Mouse (Mus musculus) embryonic facial prominence, embryonic 15.5 days (tissue): ENCODE data around the gene Pycard. TPM values are rescaled to one million over a fixed set of nuclear protein-coding genes. Genes with fewer than 3 reads are reported as not detected.
"Not testable (repeated sequence)": the region's sequence is repeated elsewhere in the genome, so short reads cannot be mapped to it uniquely, and the experiment has no call there.

Source experiments
- ATAC-seq: fragments of 200-750 bp; cut with Nextera tagmentation; 2 replicates; pipeline ENCODE4 v1.8.0; 2017; ENCODE audit warnings: low read depth, moderate TSS enrichment; ENCODE audit not compliant: insufficient number of reproducible peaks, low FRiP score, low TSS enrichment
- H3K27ac ChIP-seq: fragments of 300-500 bp; sonication (generic); replicated peaks from 2 replicates; pipeline ENCODE4 v1.5.1; 2015; ENCODE audit warnings: mild to moderate bottlenecking, inconsistent platforms
- H3K27me3 ChIP-seq: fragments of 300-500 bp; sonication (generic); 2 replicates; pipeline ENCODE4 v1.6.1; 2015; ENCODE audit warnings: inconsistent platforms
- H3K36me3 ChIP-seq: fragments of 300-500 bp; sonication (generic); 2 replicates; pipeline ENCODE4 v1.6.1; 2015; ENCODE audit warnings: mild to moderate bottlenecking, inconsistent platforms
- H3K4me1 ChIP-seq: fragments of 300-500 bp; sonication (generic); 2 replicates; pipeline ENCODE4 v1.6.1; 2015; ENCODE audit warnings: inconsistent platforms
- H3K4me2 ChIP-seq: fragments of 300-500 bp; sonication (generic); replicated peaks from 2 replicates; pipeline ENCODE4 v1.6.1; 2015; ENCODE audit warnings: mild to moderate bottlenecking, inconsistent platforms
- H3K4me3 ChIP-seq: fragments of 300-500 bp; sonication (generic); replicated peaks from 2 replicates; pipeline ENCODE4 v1.5.1; 2015; ENCODE audit warnings: mild to moderate bottlenecking, inconsistent platforms
- H3K9ac ChIP-seq: fragments of 300-500 bp; sonication (generic); 2 replicates; pipeline ENCODE4 v1.6.1; 2015; ENCODE audit warnings: inconsistent platforms
- H3K9me3 ChIP-seq: fragments of 300-500 bp; sonication (generic); replicated peaks from 2 replicates; pipeline ENCODE4 v1.6.1; 2016; ENCODE audit warnings: inconsistent platforms
- WGBS: fragments of 180-500 bp; shearing (Covaris S2); methylation state at CpG from one replicate; pipeline ENCODE4 v1.1.7; 2015; 5-methylcytosine and 5-hydroxymethylcytosine counted together
- polyA plus RNA-seq: library from polyadenylated mRNA; unstranded; fragments of >200 nt; fragmentation: Nextera tagmentation; extraction: Ambion mirVana; gene quantifications from 2 replicates; pipeline ENCODE4 v1.2.1, GENCODE M21; 2015

The Pycard gene
- 102 and 112 TPM in 2 replicates for polyA plus RNA-seq

DNA sequence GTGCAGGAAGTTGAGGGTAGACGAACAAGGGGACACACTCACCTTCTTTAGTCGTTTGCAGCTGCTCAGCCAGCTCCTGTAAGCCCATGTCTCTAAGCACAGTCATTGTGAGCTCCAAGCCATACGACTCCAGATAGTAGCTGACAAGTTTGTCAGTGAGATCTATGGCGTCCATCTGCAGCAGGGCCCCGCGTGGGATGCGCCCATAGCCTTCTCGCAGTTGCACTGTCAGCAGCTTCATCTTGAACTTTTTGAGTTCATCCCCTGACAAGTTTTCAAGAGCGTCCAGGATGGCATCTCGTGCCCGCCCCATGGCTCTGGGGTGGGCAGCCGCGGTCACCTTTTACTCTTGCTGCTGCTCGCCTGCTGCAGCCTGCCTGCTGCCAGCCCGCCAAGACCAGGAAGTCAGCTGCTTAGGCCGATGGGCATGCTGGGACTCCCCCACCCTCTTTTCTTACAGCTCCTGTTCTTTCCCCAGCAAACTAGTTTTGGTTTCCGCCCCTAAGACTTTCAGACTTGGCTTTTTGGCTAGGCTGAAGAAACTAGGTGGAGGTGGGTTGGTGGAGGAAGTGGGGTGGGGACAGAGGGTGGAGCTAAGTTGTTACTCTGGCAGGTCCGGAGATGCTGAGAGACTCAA is at the start of gene Pycard:
Gene Pycard (minus strand): TSS at position 527 of the 637 bp plus-strand sequence.
- Histone ChIP-seq H3K4me1 (peaks cover 13% of the 10 kb centered on the region), H3K27me3 (no peaks in the 10 kb centered on the region), H3K4me2 (peak within 1 kb of the TSS; percentile 53), H3K9ac (peak within 1 kb of the TSS; percentile 18; the same call in 1 of the 2 replicates), H3K27ac (peak within 1 kb of the TSS; percentile 52), H3K9me3 (no peaks in the 10 kb centered on the region), H3K4me3 (peak within 1 kb of the TSS; percentile 40), H3K36me3 (peaks cover 21% of the 10 kb centered on the region; the same call in 1 of the 2 replicates)
- 11% methylated on average over 18 of the region's 18 CpGs for WGBS
- ATAC-seq, result peak; percentile 59; the same call in 1 of the 2 replicates

DNA sequence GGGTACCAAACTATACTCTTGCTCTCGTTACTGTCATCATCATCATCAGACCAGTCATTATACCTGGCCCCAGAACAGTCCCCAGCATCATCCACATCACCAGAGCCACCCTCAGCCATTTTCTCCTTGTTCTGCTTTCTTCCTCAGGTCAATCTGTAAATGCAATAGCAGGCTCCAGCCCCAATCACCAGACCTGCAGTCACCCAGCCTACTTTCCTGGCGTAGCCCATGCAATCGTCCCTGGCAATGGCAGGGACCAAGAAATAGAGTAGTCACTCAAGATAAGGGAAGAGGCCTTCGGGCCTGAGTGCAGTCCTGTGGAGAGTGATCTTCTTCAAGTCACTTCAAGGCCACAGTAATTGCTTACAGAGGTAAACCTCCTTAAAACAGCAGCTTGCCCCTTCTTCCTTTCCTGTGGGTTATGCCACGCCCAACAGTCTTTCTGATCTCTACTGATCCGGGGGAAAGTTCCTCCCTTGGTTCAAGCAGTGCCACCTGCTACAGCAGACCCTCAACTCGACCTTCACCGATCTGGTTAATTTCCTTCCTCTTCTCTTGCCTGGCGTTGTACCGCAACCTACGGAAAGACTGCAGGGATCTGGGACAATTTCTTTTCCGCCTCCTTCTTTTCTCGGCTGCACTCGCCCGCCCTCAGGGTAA is 48.6 kb upstream of the Pycard start:
- H3K4me2 ChIP-seq, ATAC-seq, H3K27me3 ChIP-seq, H3K4me1 ChIP-seq, H3K9me3 ChIP-seq, H3K4me3 ChIP-seq, H3K9ac ChIP-seq, H3K36me3 ChIP-seq, H3K27ac ChIP-seq: not testable (repeated sequence)
- 81% methylated on average over 15 of the region's 15 CpGs for WGBS

DNA sequence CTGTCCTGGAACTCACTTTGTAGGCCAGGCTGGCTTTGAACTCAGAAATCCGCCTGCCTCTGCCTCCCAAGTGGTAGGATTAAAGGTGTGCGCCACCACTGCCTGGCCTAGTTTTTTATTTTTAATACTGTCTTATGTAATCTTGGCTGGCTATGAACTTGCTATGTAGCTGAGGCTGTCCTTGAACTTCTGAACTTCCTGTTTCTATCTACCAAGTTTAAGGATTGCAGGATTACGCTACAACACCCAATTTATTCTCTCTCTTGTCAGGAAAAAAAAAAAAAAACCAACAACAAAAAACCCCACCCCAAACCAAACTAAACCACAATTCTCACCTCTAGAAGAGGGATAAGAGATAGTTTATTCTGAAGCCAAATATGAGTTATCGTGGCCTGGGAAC is 39.9 kb upstream of the Pycard start:
- no peaks in the 10 kb centered on the region for H3K36me3 ChIP-seq
- no peak overlapping the region for H3K4me3 ChIP-seq
- no peaks in the 10 kb centered on the region for H3K9me3 ChIP-seq
- no peak overlapping the region for H3K9ac ChIP-seq
- ATAC-seq, result no peak
- 91% methylated on average over 4 of the region's 4 CpGs for WGBS
- H3K4me2 ChIP-seq, result no peak overlapping the region
- no peaks in the 10 kb centered on the region for H3K4me1 ChIP-seq
- H3K27ac ChIP-seq, result no peak overlapping the region
- H3K27me3 ChIP-seq, result no peaks in the 10 kb centered on the region

DNA sequence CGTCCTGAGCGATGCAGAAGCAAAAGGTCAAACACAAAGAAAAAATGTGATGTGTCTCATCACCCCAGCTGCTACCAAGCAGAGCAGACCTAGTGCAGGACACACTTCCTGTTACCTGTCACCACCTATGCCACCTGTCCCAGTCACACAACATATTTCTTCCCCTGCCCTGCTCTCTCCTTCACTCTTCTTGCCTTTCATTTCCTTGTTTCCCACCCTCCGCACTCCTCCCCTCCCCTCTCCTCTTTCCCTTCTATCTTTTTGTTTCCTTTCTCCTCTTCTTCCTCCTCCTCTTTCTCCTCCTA is 39.3 kb upstream of the Pycard start:
- ATAC-seq, result no peak
- H3K27me3 ChIP-seq, result no peaks in the 10 kb centered on the region
- no peak overlapping the region for H3K4me2 ChIP-seq
- no peaks in the 10 kb centered on the region for H3K9me3 ChIP-seq
- no peak overlapping the region for H3K9ac ChIP-seq
- no peak overlapping the region for H3K27ac ChIP-seq
- WGBS, result 98% methylated on average over 3 of the region's 3 CpGs
- no peaks in the 10 kb centered on the region for H3K36me3 ChIP-seq
- H3K4me1 ChIP-seq, result no peaks in the 10 kb centered on the region
- no peak overlapping the region for H3K4me3 ChIP-seq

DNA sequence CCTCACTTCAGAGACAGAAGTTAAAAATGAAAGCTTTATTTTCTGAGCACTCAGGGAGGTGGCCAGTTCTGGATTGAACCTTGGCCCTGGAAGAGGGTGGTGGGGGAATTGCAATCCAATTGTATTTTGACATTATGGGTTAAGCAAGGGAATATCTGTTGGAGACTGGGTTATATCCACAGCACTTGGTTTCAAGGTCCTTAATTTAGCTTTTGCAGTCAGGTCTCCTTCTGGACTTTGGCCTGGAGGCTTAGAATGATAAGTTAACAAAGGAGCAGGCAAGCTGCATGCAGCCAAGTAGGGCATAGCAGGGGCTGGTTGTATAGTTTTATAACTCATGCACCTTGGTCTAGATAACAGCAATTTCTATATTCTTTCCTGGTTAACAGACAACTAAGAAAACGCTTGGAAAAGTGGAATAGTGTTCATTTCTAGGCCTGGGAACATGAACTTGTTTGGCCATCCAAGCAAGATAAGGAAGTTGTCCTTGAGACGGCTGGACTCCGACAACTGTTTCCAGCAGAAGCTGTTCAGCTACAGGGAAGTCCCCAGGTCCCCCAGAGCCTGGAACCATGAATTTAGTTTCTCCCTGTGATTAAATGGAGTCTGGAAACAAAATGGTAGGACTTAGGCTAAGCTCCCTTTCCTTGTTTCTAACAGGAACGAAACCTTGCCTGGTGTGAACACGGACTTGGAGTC is 38.8 kb upstream of the Pycard start:
- ATAC-seq, result no peak
- no peaks in the 10 kb centered on the region for H3K36me3 ChIP-seq

DNA sequence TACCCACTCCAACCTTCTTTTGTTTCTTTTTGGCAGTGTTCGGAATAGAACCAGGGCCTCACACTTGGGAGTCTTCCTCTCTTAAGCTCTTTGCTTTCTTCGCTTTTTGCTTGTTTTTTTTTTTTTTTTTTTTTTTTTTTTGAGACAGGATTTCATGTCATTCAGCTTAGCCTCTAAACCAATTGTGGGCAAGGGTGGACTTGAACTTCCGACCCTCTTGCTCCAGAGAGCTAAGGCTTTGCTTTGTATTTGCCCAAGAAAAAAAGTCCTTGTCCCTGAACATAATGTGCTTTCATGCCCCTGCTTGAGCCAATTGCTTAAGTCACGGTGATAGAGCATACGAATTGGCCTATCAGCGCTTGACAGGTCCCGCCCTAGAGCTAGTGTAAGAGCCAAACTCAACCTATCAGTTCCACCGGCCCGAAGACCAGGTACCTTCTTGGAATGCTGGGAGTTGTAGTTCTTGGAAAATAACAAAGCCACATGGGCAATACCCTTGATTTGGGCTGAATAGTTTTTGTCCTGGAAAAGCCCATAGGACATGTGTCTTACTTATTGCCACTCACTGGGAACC is 37.8 kb upstream of the Pycard start:
- Histone ChIP-seq H3K4me3 (no peak overlapping the region), H3K9ac (no peak overlapping the region), H3K27me3 (no peaks in the 10 kb centered on the region), H3K36me3 (no peaks in the 10 kb centered on the region), H3K9me3 (no peaks in the 10 kb centered on the region), H3K4me1 (no peaks in the 10 kb centered on the region), H3K27ac (no peak overlapping the region), H3K4me2 (no peak overlapping the region)
- ATAC-seq, result no peak; the same call in 1 of the 2 replicates
- 38% methylated on average over 9 of the region's 9 CpGs for WGBS

More for the DNA sequence above, 38.8 kb upstream of the Pycard start:
- no peak overlapping the region for H3K9ac ChIP-seq
- no peak overlapping the region for H3K4me3 ChIP-seq
- no peak overlapping the region for H3K4me2 ChIP-seq
- H3K9me3 ChIP-seq, result no peaks in the 10 kb centered on the region
- 86% methylated on average over 5 of the region's 5 CpGs for WGBS
- no peaks in the 10 kb centered on the region for H3K27me3 ChIP-seq
- H3K27ac ChIP-seq, result no peak overlapping the region
- no peaks in the 10 kb centered on the region for H3K4me1 ChIP-seq

DNA sequence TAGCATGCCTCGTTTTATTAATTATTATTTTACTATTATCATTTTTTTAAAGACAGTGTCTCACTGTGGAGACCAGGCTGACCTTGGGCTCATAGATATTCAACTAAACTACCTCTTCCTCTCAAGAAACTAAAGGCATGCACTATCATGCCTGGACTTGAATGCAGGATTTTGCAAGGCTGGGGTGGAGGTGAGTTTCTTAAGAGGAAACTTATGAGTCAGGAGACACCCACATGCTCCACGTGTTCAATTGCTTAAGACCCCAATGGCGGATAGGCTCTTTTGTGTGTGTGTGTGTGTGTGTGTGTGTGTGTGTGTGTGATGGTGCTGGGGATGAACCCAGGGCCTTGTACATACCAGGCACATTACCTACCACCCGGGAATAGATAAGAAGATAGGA is 31.7 kb upstream of the Pycard start:
- Histone ChIP-seq H3K4me3 (no peak overlapping the region), H3K27ac (no peak overlapping the region), H3K4me1 (no peaks in the 10 kb centered on the region), H3K9ac (no peak overlapping the region), H3K4me2 (no peak overlapping the region), H3K9me3 (no peaks in the 10 kb centered on the region), H3K27me3 (no peaks in the 10 kb centered on the region), H3K36me3 (no peaks in the 10 kb centered on the region)
- ATAC-seq, result no peak
- WGBS, result 72% methylated on average over 4 of the region's 4 CpGs

DNA sequence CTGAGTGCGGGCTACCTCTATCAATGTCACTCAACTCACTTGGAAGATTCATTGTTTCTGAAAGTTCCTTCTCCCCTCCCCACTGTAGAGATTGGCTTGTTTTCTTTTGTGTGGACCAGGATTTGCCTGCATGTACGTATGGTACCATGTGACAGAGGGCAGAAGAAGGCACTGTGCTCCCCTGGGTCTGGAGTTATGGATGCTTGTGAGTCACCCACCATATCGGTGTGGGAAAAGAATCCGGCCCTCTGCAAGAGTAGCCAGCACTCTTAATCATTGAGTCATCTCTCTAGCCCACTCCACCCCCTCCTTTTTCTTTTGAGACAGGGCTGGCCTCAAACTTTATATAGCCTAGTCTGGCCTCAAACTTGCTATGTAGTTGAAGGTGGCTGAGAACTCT is 31.3 kb upstream of the Pycard start:
- Histone ChIP-seq H3K4me2 (no peak overlapping the region), H3K27ac (no peak overlapping the region), H3K4me1 (no peaks in the 10 kb centered on the region), H3K27me3 (no peaks in the 10 kb centered on the region), H3K9me3 (no peaks in the 10 kb centered on the region), H3K9ac (no peak overlapping the region), H3K4me3 (no peak overlapping the region), H3K36me3 (no peaks in the 10 kb centered on the region)
- no peak for ATAC-seq
- WGBS, result 85% methylated on average over 4 of the region's 4 CpGs

DNA sequence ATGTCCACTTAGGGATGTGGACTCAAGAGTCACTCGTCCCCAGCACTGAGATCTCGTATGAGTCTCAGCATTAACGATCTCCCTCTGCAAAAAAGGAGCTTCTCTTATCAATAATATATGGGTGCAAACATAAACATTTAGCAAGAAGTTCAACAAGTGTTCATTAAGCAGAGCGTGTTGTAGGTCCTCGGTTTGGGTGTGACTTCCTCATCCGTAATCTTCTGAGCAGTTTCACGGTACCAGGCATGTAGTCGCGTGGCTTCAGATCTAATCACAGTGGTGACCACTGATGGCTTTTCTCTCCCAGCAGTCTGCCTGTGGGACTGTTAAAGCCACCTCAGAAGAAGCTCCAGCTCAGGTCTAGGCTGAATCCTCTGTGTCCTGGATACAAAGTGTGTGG is 30.7 kb upstream of the Pycard start:
- 90% methylated on average over 9 of the region's 9 CpGs for WGBS
- Histone ChIP-seq H3K27me3 (no peaks in the 10 kb centered on the region), H3K27ac (no peak overlapping the region), H3K4me1 (no peaks in the 10 kb centered on the region), H3K36me3 (no peaks in the 10 kb centered on the region), H3K9ac (no peak overlapping the region), H3K4me3 (no peak overlapping the region), H3K9me3 (no peaks in the 10 kb centered on the region), H3K4me2 (no peak overlapping the region)
- no peak for ATAC-seq

DNA sequence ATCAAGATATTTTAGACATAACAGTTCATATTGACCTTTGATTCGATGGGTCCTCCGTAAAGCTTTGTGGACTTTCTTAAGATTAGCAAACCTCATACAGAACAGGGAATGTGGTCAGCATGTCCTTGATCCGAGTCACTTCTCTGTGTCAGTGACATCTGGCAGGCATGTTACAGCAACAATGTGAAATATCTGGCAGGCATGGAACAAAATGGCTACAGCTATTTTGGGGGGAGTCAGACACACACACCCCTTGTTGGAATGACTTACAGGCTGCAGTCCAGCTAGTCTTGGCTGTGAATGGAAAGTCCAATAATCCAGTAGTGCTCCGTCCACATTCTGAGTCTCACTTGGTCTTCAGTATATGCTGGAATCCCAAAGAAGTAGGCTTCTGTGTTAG is 29.9 kb upstream of the Pycard start:
- Histone ChIP-seq H3K36me3 (no peaks in the 10 kb centered on the region), H3K9me3 (no peaks in the 10 kb centered on the region), H3K27ac (no peak overlapping the region), H3K4me1 (no peaks in the 10 kb centered on the region), H3K27me3 (no peaks in the 10 kb centered on the region), H3K4me3 (no peak overlapping the region), H3K4me2 (no peak overlapping the region), H3K9ac (no peak overlapping the region)
- no peak for ATAC-seq
- WGBS, result 81% methylated on average over 4 of the region's 4 CpGs

DNA sequence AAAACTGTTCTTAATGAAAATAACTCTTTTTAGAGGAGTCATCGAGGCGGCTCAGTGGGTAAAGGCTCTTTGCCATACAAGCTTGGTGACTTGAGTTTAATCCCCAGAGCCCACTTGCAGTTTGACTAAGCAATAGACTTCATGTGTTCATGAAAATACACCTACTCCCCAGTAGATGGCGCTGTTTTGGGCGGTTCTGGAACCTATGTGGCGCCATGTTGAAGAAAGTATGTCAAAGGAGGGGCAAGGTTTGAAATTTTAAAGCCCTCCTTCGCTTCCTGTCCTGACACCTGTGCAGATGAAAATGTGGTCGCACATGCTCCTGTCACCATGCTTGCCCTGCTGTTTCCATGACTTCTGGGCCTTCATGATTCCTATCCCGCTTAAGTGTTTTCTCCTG is 29.3 kb upstream of the Pycard start:
- no peak overlapping the region for H3K4me2 ChIP-seq
- H3K4me3 ChIP-seq, result no peak overlapping the region
- H3K27ac ChIP-seq, result no peak overlapping the region
- H3K27me3 ChIP-seq, result no peaks in the 10 kb centered on the region
- no peaks in the 10 kb centered on the region for H3K36me3 ChIP-seq
- ATAC-seq, result no peak
- no peaks in the 10 kb centered on the region for H3K9me3 ChIP-seq
- WGBS, result 60% methylated on average over 8 of the region's 8 CpGs
- H3K4me1 ChIP-seq, result no peaks in the 10 kb centered on the region
- H3K9ac ChIP-seq, result no peak overlapping the region
